Mouse (Mus musculus): ENCODE data around the gene Ccdc82. TPM values are rescaled to one million over a fixed set of nuclear protein-coding genes. Genes with fewer than 3 reads are reported as not detected.

The Ccdc82 gene
- polyA plus RNA-seq, 1 experiment from 2014 or later, result 21.9 TPM

GRCm38 (mm10) chr9:13297122-13297667 is 50.4 kb downstream of the Ccdc82 start:
- ATAC-seq (ENCODE audit: low read depth), result no peak
- 1% methylated on average over 12 of the region's 12 CpGs for WGBS
- peak overlapping the region; percentile 73 for H3K27ac ChIP-seq (ENCODE audit: low read depth, low read length)

GRCm38 (mm10) chr9:13297668-13298512 is 51.1 kb downstream of the Ccdc82 start, which contains the start of gene Maml2:
TSS of gene Maml2 (plus strand) at chr9:13297957.
- peak within 1 kb of the TSS; percentile 73 for H3K27ac ChIP-seq (ENCODE audit: low read depth, low read length)
- H3K4me1 ChIP-seq (ENCODE audit: control insufficient read depth, insufficient read depth, low read length), result peaks cover 32% of the 10 kb centered on the region

More at GRCm38 (mm10) chr9:13297122-13297667, 50.4 kb downstream of the Ccdc82 start:
- peak overlapping the region; percentile 93 for H3K4me2 ChIP-seq (ENCODE audit: low read depth, low read length)
- H3K9me3 ChIP-seq (ENCODE audit: control insufficient read depth, low read length), result no peaks in the 10 kb centered on the region
- H3K4me1 ChIP-seq (ENCODE audit: control insufficient read depth, insufficient read depth, low read length), result peaks cover 27% of the 10 kb centered on the region
- H3K4me3 ChIP-seq (ENCODE audit: low read depth, low read length), result peak overlapping the region; percentile 62
- no peaks in the 10 kb centered on the region for H3K27me3 ChIP-seq (ENCODE audit: control insufficient read depth, insufficient read depth, low read length)
- peak overlapping the region; percentile 74 for H3K9ac ChIP-seq (replicated peaks; ENCODE audit: low read depth, low read length)
- H3K36me3 ChIP-seq (ENCODE audit: control insufficient read depth, insufficient read depth, low read length), result no peaks in the 10 kb centered on the region

GRCm38 (mm10) chr9:13298513-13298878 is 51.7 kb downstream of the Ccdc82 start:
- H3K4me1 ChIP-seq (ENCODE audit: control insufficient read depth, insufficient read depth, low read length), result peaks cover 32% of the 10 kb centered on the region
- 25% methylated on average over 9 of the region's 9 CpGs for WGBS
- H3K36me3 ChIP-seq (ENCODE audit: control insufficient read depth, insufficient read depth, low read length), result no peaks in the 10 kb centered on the region
- no peaks in the 10 kb centered on the region for H3K9me3 ChIP-seq (ENCODE audit: control insufficient read depth, low read length)
- H3K4me2 ChIP-seq (ENCODE audit: low read depth, low read length), result peak overlapping the region; percentile 93
- H3K27ac ChIP-seq (ENCODE audit: low read depth, low read length), result peak overlapping the region; percentile 73
- peak overlapping the region; percentile 62 for H3K4me3 ChIP-seq (ENCODE audit: low read depth, low read length)
- ATAC-seq (ENCODE audit: low read depth), result no peak
- H3K9ac ChIP-seq (replicated peaks; ENCODE audit: low read depth, low read length), result peak overlapping the region; percentile 74
- no peaks in the 10 kb centered on the region for H3K27me3 ChIP-seq (ENCODE audit: control insufficient read depth, insufficient read depth, low read length)

More at GRCm38 (mm10) chr9:13297668-13298512, 51.1 kb downstream of the Ccdc82 start, which contains the start of gene Maml2:
- peak within 1 kb of the TSS; percentile 93 for H3K4me2 ChIP-seq (ENCODE audit: low read depth, low read length)
- H3K4me3 ChIP-seq (ENCODE audit: low read depth, low read length), result peak within 1 kb of the TSS; percentile 62
- no peaks in the 10 kb centered on the region for H3K27me3 ChIP-seq (ENCODE audit: control insufficient read depth, insufficient read depth, low read length)
- H3K36me3 ChIP-seq (ENCODE audit: control insufficient read depth, insufficient read depth, low read length), result no peaks in the 10 kb centered on the region
- ATAC-seq (ENCODE audit: low read depth), result peak; percentile 75
- peak within 1 kb of the TSS; percentile 74 for H3K9ac ChIP-seq (replicated peaks; ENCODE audit: low read depth, low read length)
- H3K9me3 ChIP-seq (ENCODE audit: control insufficient read depth, low read length), result no peaks in the 10 kb centered on the region
- under 1% methylated on average over 23 of the region's 23 CpGs for WGBS

GRCm38 (mm10) chr9:13299190-13299589 is 52.4 kb downstream of the Ccdc82 start:
- no peak for ATAC-seq (ENCODE audit: low read depth)
- no peaks in the 10 kb centered on the region for H3K27me3 ChIP-seq (ENCODE audit: control insufficient read depth, insufficient read depth, low read length)
- WGBS, result 66% methylated on average over 6 of the region's 6 CpGs
- peak overlapping the region; percentile 62 for H3K4me3 ChIP-seq (ENCODE audit: low read depth, low read length)
- no peak overlapping the region for H3K9ac ChIP-seq (replicated peaks; ENCODE audit: low read depth, low read length)
- H3K4me2 ChIP-seq (ENCODE audit: low read depth, low read length), result peak overlapping the region; percentile 93
- no peaks in the 10 kb centered on the region for H3K9me3 ChIP-seq (ENCODE audit: control insufficient read depth, low read length)
- no peaks in the 10 kb centered on the region for H3K36me3 ChIP-seq (ENCODE audit: control insufficient read depth, insufficient read depth, low read length)
- no peak overlapping the region for H3K27ac ChIP-seq (ENCODE audit: low read depth, low read length)
- H3K4me1 ChIP-seq (ENCODE audit: control insufficient read depth, insufficient read depth, low read length), result peaks cover 37% of the 10 kb centered on the region

- H3K4me1 ChIP-seq (ENCODE audit: control insufficient read depth, insufficient read depth, low read length), result peaks cover 41% of the 10 kb centered on the region
- WGBS, result 19% methylated on average over 3 of the region's 3 CpGs
- no peaks in the 10 kb centered on the region for H3K36me3 ChIP-seq (ENCODE audit: control insufficient read depth, insufficient read depth, low read length)
- no peak for ATAC-seq (ENCODE audit: low read depth)
- peak overlapping the region; percentile 21 for H3K4me3 ChIP-seq (ENCODE audit: low read depth, low read length)
- no peaks in the 10 kb centered on the region for H3K27me3 ChIP-seq (ENCODE audit: control insufficient read depth, insufficient read depth, low read length)
- H3K27ac ChIP-seq (ENCODE audit: low read depth, low read length), result no peak overlapping the region
- H3K4me2 ChIP-seq (ENCODE audit: low read depth, low read length), result peak overlapping the region; percentile 93
- 0 out of 2 replicates have a peak overlapping the region, but pooled peaks have one; percentile 26 for H3K9ac ChIP-seq (replicated peaks; ENCODE audit: low read depth, low read length)
- no peaks in the 10 kb centered on the region for H3K9me3 ChIP-seq (ENCODE audit: control insufficient read depth, low read length)
Observed at GRCm38 (mm10) chr9:13300041-13300441, 53.3 kb downstream of the Ccdc82 start.

- no peaks in the 10 kb centered on the region for H3K27me3 ChIP-seq (ENCODE audit: control insufficient read depth, insufficient read depth, low read length)
- H3K4me2 ChIP-seq (ENCODE audit: low read depth, low read length), result peak overlapping the region; percentile 93
- peak overlapping the region; percentile 6; the same call in 1 of the 2 replicates for H3K27ac ChIP-seq (ENCODE audit: low read depth, low read length)
- WGBS, result 43% methylated on average over 9 of the region's 9 CpGs
- H3K9me3 ChIP-seq (ENCODE audit: control insufficient read depth, low read length), result no peaks in the 10 kb centered on the region
- peaks cover 41% of the 10 kb centered on the region for H3K4me1 ChIP-seq (ENCODE audit: control insufficient read depth, insufficient read depth, low read length)
- no peak for ATAC-seq (ENCODE audit: low read depth)
- H3K4me3 ChIP-seq (ENCODE audit: low read depth, low read length), result peak overlapping the region; percentile 21
- no peaks in the 10 kb centered on the region for H3K36me3 ChIP-seq (ENCODE audit: control insufficient read depth, insufficient read depth, low read length)
- 0 out of 2 replicates have a peak overlapping the region, but pooled peaks have one; percentile 21 for H3K9ac ChIP-seq (replicated peaks; ENCODE audit: low read depth, low read length)
Observed at GRCm38 (mm10) chr9:13300891-13301782, 54.4 kb downstream of the Ccdc82 start.

- WGBS, result 28% methylated on average over 6 of the region's 6 CpGs
- Histone ChIP-seq H3K4me2 (ENCODE audit: low read depth, low read length) (peak overlapping the region; percentile 93; the same call in 1 of the 2 replicates), H3K27me3 (ENCODE audit: control insufficient read depth, insufficient read depth, low read length) (no peaks in the 10 kb centered on the region), H3K9me3 (ENCODE audit: control insufficient read depth, low read length) (no peaks in the 10 kb centered on the region), H3K9ac (replicated peaks; ENCODE audit: low read depth, low read length) (no peak overlapping the region), H3K27ac (ENCODE audit: low read depth, low read length) (no peak overlapping the region), H3K4me1 (ENCODE audit: control insufficient read depth, insufficient read depth, low read length) (peaks cover 49% of the 10 kb centered on the region), H3K36me3 (ENCODE audit: control insufficient read depth, insufficient read depth, low read length) (no peaks in the 10 kb centered on the region), H3K4me3 (ENCODE audit: low read depth, low read length) (no peak overlapping the region)
- ATAC-seq (ENCODE audit: low read depth), result no peak
Observed at GRCm38 (mm10) chr9:13302183-13302825, 55.5 kb downstream of the Ccdc82 start.

- no peak overlapping the region for H3K27ac ChIP-seq (ENCODE audit: low read depth, low read length)
- 21% methylated on average over 5 of the region's 5 CpGs for WGBS
- no peak overlapping the region for H3K4me3 ChIP-seq (ENCODE audit: low read depth, low read length)
- H3K36me3 ChIP-seq (ENCODE audit: control insufficient read depth, insufficient read depth, low read length), result no peaks in the 10 kb centered on the region
- H3K27me3 ChIP-seq (ENCODE audit: control insufficient read depth, insufficient read depth, low read length), result no peaks in the 10 kb centered on the region
- no peak for ATAC-seq (ENCODE audit: low read depth)
- peaks cover 57% of the 10 kb centered on the region for H3K4me1 ChIP-seq (ENCODE audit: control insufficient read depth, insufficient read depth, low read length)
- H3K9ac ChIP-seq (replicated peaks; ENCODE audit: low read depth, low read length), result no peak overlapping the region
- H3K4me2 ChIP-seq (ENCODE audit: low read depth, low read length), result no peak overlapping the region
- no peaks in the 10 kb centered on the region for H3K9me3 ChIP-seq (ENCODE audit: control insufficient read depth, low read length)
Observed at GRCm38 (mm10) chr9:13303099-13303771, 56.5 kb downstream of the Ccdc82 start.

All from neural tube, embryonic 14.5 days (tissue).